Mouse (Mus musculus) heart, embryonic 15.5 days (tissue): ENCODE measurements around the gene Dnajc14. TPM values are rescaled to one million over a fixed set of nuclear protein-coding genes. Genes with fewer than 3 reads are reported as not detected.
"Not testable (repeated sequence)": the region's sequence is repeated elsewhere in the genome, so short reads cannot be mapped to it uniquely, and the experiment has no call there.

Experiments used
- ATAC-seq: fragments of 200-750 bp; cut with Nextera tagmentation; replicated peaks from 2 replicates; pipeline ENCODE4 v1.8.0; 2017; ENCODE audit warnings: low read depth, moderate TSS enrichment; ENCODE audit not compliant: insufficient number of reproducible peaks, insufficient read depth, low FRiP score
- H3K27ac ChIP-seq: fragments of 300-500 bp; sonication (generic); 2 replicates; pipeline ENCODE4 v1.5.1; 2015; ENCODE audit warnings: mild to moderate bottlenecking, inconsistent platforms
- H3K27me3 ChIP-seq: fragments of 300-500 bp; sonication (generic); 2 replicates; pipeline ENCODE4 v1.6.1; 2015; ENCODE audit warnings: inconsistent platforms
- H3K36me3 ChIP-seq: fragments of 300-500 bp; sonication (generic); 2 replicates; pipeline ENCODE4 v1.6.1; 2015; ENCODE audit warnings: mild to moderate bottlenecking, inconsistent platforms
- H3K4me1 ChIP-seq: fragments of 300-500 bp; sonication (generic); replicated peaks from 2 replicates; pipeline ENCODE4 v1.6.1; 2015; ENCODE audit warnings: inconsistent platforms
- H3K4me2 ChIP-seq: fragments of 300-500 bp; sonication (generic); 2 replicates; pipeline ENCODE4 v1.6.1; 2015; ENCODE audit warnings: inconsistent platforms, mild to moderate bottlenecking, moderate library complexity
- H3K4me3 ChIP-seq: fragments of 300-500 bp; sonication (generic); 2 replicates; pipeline ENCODE4 v1.5.1; 2015; ENCODE audit warnings: mild to moderate bottlenecking, inconsistent platforms
- H3K9ac ChIP-seq: fragments of 300-500 bp; sonication (generic); 2 replicates; pipeline ENCODE4 v1.6.1; 2015; ENCODE audit warnings: mild to moderate bottlenecking, inconsistent platforms
- H3K9me3 ChIP-seq: fragments of 300-500 bp; sonication (generic); replicated peaks from 2 replicates; pipeline ENCODE4 v1.6.1; 2016; ENCODE audit warnings: inconsistent platforms
- WGBS: fragments of 180-500 bp; shearing (Covaris S2); methylation state at CpG from one replicate; pipeline ENCODE4 v1.1.7; 2015; ENCODE audit warnings: mixed read lengths; 5-methylcytosine and 5-hydroxymethylcytosine counted together
- polyA plus RNA-seq: library from polyadenylated mRNA; unstranded; fragments of >200 nt; fragmentation: Nextera tagmentation; extraction: Ambion mirVana; gene quantifications from 2 replicates; pipeline ENCODE4 v1.2.1, GENCODE M21; 2015

The Dnajc14 gene
- polyA plus RNA-seq, 1 experiment from 2014 or later, result 35.2 TPM

DNA sequence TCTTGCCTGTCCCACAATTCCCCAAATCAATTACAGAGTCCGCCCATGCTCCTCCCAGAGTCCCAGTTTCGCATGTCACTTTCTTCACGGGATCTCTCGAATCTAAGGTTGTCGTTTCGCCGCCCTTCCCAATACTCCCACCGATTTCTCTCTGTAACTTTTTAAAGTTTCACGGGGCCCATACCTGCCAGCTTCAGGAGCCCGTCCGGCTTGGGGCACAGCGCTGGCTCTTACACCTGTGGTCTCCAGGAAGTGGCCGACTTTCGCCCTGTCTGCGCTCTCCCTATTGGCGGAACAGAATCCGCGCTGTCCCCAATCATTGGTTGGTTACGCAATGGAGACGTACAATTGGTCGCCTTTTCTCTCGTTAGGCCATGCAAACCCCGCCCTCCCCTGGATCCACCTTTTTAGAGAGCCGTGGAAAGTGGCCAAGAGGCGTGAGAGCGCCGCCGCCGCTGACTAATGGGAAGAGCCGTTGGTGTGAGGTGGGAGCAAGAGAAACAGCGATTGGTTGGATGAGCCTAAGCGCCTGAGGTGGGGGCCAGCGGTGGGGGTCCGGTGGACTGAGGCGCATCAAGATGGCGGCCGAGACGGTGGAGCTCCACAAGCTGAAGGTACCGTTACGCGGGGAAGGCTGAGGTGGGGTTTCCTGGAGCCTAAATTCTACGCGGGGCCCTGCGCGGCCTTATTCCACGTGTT, 17.6 kb downstream of the Dnajc14 start, which contains the start of gene Ormdl2:
Gene Ormdl2 (minus strand): TSS at position 288 of the 699 bp plus-strand sequence.
- Histone ChIP-seq H3K36me3 (peaks cover 38% of the 10 kb centered on the region), H3K27me3 (no peaks in the 10 kb centered on the region), H3K4me2 (peak within 1 kb of the TSS; percentile 72), H3K4me3 (peak within 1 kb of the TSS; percentile 96), H3K27ac (peak within 1 kb of the TSS; percentile 73), H3K9me3 (no peaks in the 10 kb centered on the region), H3K4me1 (peaks cover 13% of the 10 kb centered on the region), H3K9ac (peak within 1 kb of the TSS; percentile 90)
- under 1% methylated on average over 46 of the region's 46 CpGs for WGBS
- ATAC-seq, result peak; percentile 99

DNA sequence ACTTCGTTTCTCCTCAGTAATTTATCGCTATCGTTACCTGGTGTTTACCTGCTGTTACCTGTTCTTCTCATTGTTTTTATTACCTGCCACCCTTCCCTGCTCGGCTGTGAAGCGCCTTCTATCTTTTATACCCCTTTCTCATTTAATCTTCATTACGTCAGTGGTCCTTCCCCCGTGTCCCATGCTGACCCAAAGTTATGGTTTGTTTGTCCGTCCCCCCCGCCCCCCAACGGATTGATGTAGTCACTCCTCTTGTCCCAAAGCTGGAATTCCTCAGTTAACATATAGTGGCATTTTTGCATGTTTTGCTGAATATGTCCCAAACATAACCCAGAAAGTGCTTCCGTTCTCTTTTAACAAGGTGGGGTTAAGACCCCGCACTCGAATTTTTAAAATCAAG, 18.3 kb downstream of the Dnajc14 start:
- WGBS, result 2% methylated on average over 13 of the region's 13 CpGs
- H3K4me1 ChIP-seq, result peaks cover 13% of the 10 kb centered on the region
- peak overlapping the region; percentile 90 for H3K9ac ChIP-seq
- H3K27ac ChIP-seq, result peak overlapping the region; percentile 73
- ATAC-seq, result no peak
- H3K27me3 ChIP-seq, result no peaks in the 10 kb centered on the region
- H3K36me3 ChIP-seq, result peaks cover 32% of the 10 kb centered on the region
- peak overlapping the region; percentile 96 for H3K4me3 ChIP-seq
- peak overlapping the region; percentile 72 for H3K4me2 ChIP-seq
- H3K9me3 ChIP-seq, result no peaks in the 10 kb centered on the region

DNA sequence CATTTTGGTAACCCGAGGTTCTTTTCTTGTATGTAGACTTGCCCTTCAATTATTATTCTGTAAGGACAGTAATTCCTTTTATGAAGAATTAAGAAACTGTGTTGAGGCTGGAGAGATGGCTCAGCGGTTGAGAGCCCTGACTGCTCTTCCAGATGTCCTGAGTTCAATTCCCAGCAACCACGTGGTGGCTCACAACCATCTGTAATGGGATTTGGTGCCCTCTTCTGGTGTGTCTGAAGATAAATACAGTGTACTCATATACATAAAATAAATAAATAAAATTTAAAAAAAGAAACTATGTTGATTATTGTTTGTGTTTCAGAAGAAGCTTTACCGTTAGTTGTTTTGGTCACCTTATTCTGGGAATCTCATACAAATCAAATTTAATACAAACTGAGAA, 19.2 kb downstream of the Dnajc14 start:
- ATAC-seq, H3K27me3 ChIP-seq, H3K27ac ChIP-seq, H3K9ac ChIP-seq, H3K9me3 ChIP-seq: not testable (repeated sequence)
- H3K36me3 ChIP-seq, result peaks cover 23% of the 10 kb centered on the region
- 72% methylated on average over 4 of the region's 4 CpGs for WGBS
- H3K4me2 ChIP-seq, result peak overlapping the region; percentile 72
- peak overlapping the region; percentile 96 for H3K4me3 ChIP-seq
- peaks cover 13% of the 10 kb centered on the region for H3K4me1 ChIP-seq

DNA sequence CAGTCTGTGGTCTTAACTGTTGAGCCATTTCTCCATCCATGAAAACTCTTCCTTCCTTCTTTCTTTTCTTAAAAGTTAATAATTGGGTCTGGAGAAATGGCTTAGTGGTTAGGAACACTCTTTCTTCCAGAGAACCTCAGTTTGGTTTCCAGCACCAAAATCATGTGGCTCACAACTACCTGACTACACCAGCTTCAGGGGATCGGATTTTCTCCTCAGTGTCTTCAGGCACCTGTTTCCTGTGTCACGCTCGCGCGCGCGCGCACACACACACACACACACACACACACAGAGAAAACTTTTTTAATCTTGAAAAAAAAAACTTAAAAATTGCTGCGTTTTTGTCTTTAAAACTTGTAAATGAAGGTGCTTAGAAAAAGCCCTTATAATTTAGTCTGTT, 20.0 kb downstream of the Dnajc14 start:
- Histone ChIP-seq H3K9ac (no peak overlapping the region), H3K9me3 (no peaks in the 10 kb centered on the region), H3K4me3 (no peak overlapping the region), H3K4me1 (peaks cover 13% of the 10 kb centered on the region), H3K4me2 (no peak overlapping the region), H3K36me3 (peaks cover 15% of the 10 kb centered on the region), H3K27me3 (no peaks in the 10 kb centered on the region), H3K27ac (no peak overlapping the region)
- WGBS, result 94% methylated on average over 9 of the region's 9 CpGs
- ATAC-seq, result no peak

DNA sequence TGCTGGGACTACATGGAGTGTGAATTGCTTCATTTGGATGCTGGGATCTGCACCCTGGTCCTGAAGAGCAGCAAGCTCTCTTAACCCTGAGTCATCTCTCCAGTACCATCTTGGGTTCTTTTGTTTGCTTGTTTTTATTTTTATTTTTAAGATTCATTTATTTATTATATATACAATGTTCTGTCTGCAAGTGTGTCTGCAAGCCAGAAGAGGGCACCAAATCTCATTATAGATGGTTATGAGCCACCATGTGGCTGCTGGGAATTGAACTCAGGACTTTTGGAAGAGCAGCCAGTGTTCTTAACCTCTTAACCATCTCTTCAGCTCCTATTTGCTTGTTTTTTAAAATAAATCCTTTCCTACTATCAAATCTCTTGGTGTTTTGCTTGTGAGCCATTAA, 33.5 kb downstream of the Dnajc14 start:
- no peak overlapping the region for H3K9ac ChIP-seq
- no peaks in the 10 kb centered on the region for H3K27me3 ChIP-seq
- no peak for ATAC-seq
- no peak overlapping the region for H3K27ac ChIP-seq
- no peak overlapping the region for H3K4me2 ChIP-seq
- H3K4me1 ChIP-seq, result no peaks in the 10 kb centered on the region
- H3K4me3 ChIP-seq, result no peak overlapping the region
- peaks cover 72% of the 10 kb centered on the region for H3K36me3 ChIP-seq
- no peaks in the 10 kb centered on the region for H3K9me3 ChIP-seq

DNA sequence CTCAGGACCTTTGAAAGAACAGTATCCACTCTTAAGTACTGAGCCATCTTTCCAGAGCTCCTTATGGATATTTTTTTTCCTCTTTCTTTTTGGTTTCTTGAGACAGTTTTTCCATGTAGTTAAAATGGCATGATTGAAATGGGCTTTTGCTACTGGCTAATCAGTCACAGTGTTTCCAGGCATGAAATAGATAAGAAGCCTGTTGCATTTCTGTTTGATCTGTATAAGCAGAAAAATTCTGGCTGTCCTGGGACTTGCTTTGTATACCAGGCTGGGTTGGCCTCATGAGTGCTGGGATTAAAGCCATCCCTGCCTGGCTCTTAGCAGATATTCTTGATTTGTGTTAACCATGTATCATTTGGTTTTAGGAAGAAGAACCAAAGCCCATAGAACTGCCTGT, 35.6 kb downstream of the Dnajc14 start:
- ATAC-seq, result no peak
- H3K36me3 ChIP-seq, result peaks cover 72% of the 10 kb centered on the region
- H3K9me3 ChIP-seq, result no peaks in the 10 kb centered on the region
- no peak overlapping the region for H3K9ac ChIP-seq
- H3K4me3 ChIP-seq, result no peak overlapping the region
- H3K4me1 ChIP-seq, result no peaks in the 10 kb centered on the region
- H3K27me3 ChIP-seq, result no peaks in the 10 kb centered on the region
- H3K4me2 ChIP-seq, result no peak overlapping the region
- no peak overlapping the region for H3K27ac ChIP-seq

DNA sequence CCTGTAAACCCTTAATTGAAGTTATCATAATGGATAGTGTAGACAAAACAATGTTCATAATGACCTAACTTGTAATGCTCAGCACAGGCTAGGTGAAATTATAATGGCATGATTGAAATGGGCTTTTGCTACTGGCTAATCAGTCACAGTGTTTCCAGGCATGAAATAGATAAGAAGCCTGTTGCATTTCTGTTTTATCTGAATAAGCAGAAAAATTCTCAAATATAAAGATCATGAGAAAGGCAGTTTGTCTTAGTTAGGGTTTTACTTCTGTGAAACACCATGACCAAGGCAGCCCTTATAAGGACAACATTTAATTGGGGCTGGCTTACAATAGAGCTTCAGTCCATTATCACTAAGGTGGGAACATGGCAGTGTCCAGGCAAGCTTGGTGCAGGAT, 36.8 kb downstream of the Dnajc14 start:
- Histone ChIP-seq H3K9ac (no peak overlapping the region), H3K4me1 (0 out of 2 replicates have a peak, but pooled peaks cover 2% of the 10 kb centered on the region), H3K27me3 (no peaks in the 10 kb centered on the region), H3K9me3 (no peaks in the 10 kb centered on the region), H3K36me3 (peaks cover 72% of the 10 kb centered on the region), H3K4me3 (no peak overlapping the region), H3K27ac (no peak overlapping the region), H3K4me2 (no peak overlapping the region)
- ATAC-seq, result no peak

DNA sequence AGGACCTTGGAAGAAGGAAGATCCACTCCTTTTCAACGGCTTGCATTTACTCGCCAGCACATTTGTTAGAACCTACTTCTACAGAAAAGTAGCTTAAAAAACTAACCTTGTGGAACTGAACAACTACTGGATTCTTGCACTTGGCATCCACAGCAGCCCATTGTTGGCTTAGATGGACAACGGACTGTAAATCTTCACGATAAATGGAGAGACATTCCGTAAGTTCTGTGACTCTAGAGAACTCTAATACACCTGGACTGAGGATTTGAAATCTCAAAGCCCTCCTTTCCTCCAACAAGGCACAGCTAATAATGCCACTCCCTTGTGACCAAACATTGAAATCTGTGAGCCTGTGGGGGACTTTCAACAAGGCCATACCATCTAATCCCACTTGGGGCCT, 39.4 kb downstream of the Dnajc14 start:
- H3K4me1 ChIP-seq, result 0 out of 2 replicates have a peak, but pooled peaks cover 2% of the 10 kb centered on the region
- no peaks in the 10 kb centered on the region for H3K27me3 ChIP-seq
- no peak overlapping the region for H3K4me3 ChIP-seq
- no peak overlapping the region for H3K27ac ChIP-seq
- ATAC-seq, result no peak
- WGBS, result 93% methylated on average over 5 of the region's 5 CpGs
- H3K9ac ChIP-seq, result no peak overlapping the region
- H3K9me3 ChIP-seq, result no peaks in the 10 kb centered on the region
- H3K4me2 ChIP-seq, result no peak overlapping the region
- H3K36me3 ChIP-seq, result peaks cover 77% of the 10 kb centered on the region

DNA sequence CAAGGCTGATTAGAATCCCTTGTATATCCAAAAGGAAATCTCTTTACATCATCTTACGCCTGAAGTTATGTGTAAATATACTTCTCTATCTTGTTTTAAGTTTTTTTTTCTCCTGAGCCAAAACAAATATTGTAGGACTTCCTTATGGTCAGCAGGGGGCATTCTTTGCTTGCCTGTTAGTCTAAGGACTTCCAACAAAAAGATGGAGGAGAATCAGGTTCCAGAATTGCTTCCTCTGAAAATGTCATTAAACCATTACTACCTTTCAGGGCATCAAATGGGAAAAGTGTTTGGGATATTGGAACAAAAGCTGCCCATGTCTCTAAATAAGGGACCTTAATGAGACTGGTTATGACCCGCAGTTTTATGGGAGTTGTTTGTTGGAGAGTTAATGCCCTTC, 41.7 kb downstream of the Dnajc14 start:
- Histone ChIP-seq H3K27ac (no peak overlapping the region), H3K36me3 (peaks cover 81% of the 10 kb centered on the region), H3K9ac (no peak overlapping the region), H3K4me3 (no peak overlapping the region), H3K4me2 (no peak overlapping the region), H3K9me3 (no peaks in the 10 kb centered on the region), H3K27me3 (no peaks in the 10 kb centered on the region), H3K4me1 (0 out of 2 replicates have a peak, but pooled peaks cover 2% of the 10 kb centered on the region)
- no peak for ATAC-seq
- WGBS, result 76% methylated on average over 2 of the region's 2 CpGs

DNA sequence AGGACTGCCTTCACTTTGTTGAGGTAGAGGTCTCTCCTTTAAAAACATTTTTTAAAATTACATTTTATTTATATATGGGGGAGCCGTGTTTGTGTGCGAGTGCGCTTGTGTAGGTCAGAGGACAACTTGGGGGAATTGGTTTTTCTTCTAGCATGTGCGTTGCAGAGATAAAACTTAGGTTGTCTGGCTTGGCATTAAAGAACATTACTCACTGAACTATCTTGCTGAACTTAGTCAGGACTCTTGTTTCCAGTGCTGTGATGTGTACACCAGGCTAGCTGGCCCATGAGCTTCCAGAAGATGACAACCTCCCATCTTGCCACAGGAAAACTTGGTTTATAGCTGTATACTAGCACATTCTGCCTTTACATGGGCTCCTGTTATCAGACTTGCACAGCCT, 42.8 kb downstream of the Dnajc14 start:
- Histone ChIP-seq H3K36me3 (peaks cover 74% of the 10 kb centered on the region), H3K27ac (no peak overlapping the region), H3K27me3 (no peaks in the 10 kb centered on the region), H3K4me1 (0 out of 2 replicates have a peak, but pooled peaks cover 2% of the 10 kb centered on the region), H3K4me2 (no peak overlapping the region), H3K4me3 (no peak overlapping the region), H3K9me3 (no peaks in the 10 kb centered on the region), H3K9ac (no peak overlapping the region)
- ATAC-seq, result no peak
- WGBS, result 96% methylated on average over 4 of the region's 4 CpGs

DNA sequence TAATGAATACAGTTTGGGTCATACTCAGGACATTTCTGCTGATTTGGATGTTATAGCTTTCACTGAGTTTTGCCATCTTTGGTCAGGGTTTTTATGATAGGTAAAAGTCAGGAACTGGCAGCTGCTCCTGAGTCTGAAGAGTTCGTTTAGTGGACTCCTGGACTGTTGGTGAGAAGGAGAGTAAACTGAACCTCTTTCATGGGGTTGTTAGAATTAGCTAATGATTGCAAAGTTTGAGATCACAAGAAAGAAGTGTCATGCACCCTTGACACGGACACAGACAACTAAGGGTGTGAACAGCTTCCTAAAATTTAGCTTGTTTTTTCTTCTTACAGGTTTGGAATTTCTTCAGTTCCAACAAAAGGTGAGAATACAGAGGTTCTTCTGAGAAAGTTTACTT, 44.6 kb downstream of the Dnajc14 start:
- no peak overlapping the region for H3K27ac ChIP-seq
- no peak overlapping the region for H3K4me3 ChIP-seq
- H3K4me2 ChIP-seq, result no peak overlapping the region
- 0 out of 2 replicates have a peak, but pooled peaks cover 2% of the 10 kb centered on the region for H3K4me1 ChIP-seq
- WGBS, result 71% methylated on average over 2 of the region's 2 CpGs
- no peaks in the 10 kb centered on the region for H3K27me3 ChIP-seq
- no peaks in the 10 kb centered on the region for H3K9me3 ChIP-seq
- H3K9ac ChIP-seq, result no peak overlapping the region
- peaks cover 66% of the 10 kb centered on the region for H3K36me3 ChIP-seq
- no peak for ATAC-seq

DNA sequence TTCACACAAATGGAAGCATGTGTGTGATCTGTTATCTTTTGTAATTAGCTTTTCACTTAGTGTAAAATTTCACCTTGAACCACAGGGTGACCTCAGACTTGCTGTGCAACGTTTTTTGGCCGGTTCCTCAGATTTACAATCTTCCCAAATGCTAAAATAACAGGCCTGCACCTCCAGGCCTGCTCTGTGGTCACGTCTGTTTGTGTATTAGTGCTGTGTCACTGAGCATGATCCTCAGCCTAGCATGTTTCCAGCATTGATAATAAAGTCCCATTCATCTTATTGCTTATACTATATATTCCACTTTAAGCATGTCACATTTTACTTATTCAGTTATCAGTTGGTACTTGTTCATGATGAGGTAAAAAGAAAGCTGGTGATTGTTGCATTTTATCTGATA, 46.5 kb downstream of the Dnajc14 start:
- Histone ChIP-seq H3K27me3 (no peaks in the 10 kb centered on the region), H3K27ac (no peak overlapping the region), H3K9me3 (no peaks in the 10 kb centered on the region), H3K4me3 (no peak overlapping the region), H3K4me2 (no peak overlapping the region), H3K36me3 (peaks cover 61% of the 10 kb centered on the region), H3K4me1 (no peaks in the 10 kb centered on the region), H3K9ac (no peak overlapping the region)
- ATAC-seq, result no peak
- WGBS, result 82% methylated on average over 3 of the region's 3 CpGs
